Mouse (Mus musculus) neural tube, embryonic 13.5 days (tissue): ENCODE data around the gene Spon1. TPM values are rescaled to one million over a fixed set of nuclear protein-coding genes. Genes with fewer than 3 reads are reported as not detected.

Source experiments
- ATAC-seq: fragments of 200-750 bp; cut with Nextera tagmentation; 2 replicates; pipeline ENCODE4 v1.8.0; 2017; ENCODE audit warnings: low read depth, mild to moderate bottlenecking, moderate TSS enrichment, moderate library complexity
- H3K27ac ChIP-seq: fragments of 300-500 bp; sonication (generic); replicated peaks from 2 replicates; pipeline ENCODE4 v1.5.1; 2015; ENCODE audit warnings: moderate library complexity, mild to moderate bottlenecking, inconsistent platforms
- H3K27me3 ChIP-seq: fragments of 300-500 bp; sonication (generic); 2 replicates; pipeline ENCODE4 v1.6.1; 2015; ENCODE audit warnings: mild to moderate bottlenecking, inconsistent platforms
- H3K36me3 ChIP-seq: fragments of 300-500 bp; sonication (generic); 2 replicates; pipeline ENCODE4 v1.6.1; 2015; ENCODE audit warnings: mild to moderate bottlenecking, inconsistent platforms
- H3K4me1 ChIP-seq: fragments of 300-500 bp; sonication (generic); replicated peaks from 2 replicates; pipeline ENCODE4 v1.6.1; 2015; ENCODE audit warnings: inconsistent platforms
- H3K4me2 ChIP-seq: fragments of 300-500 bp; sonication (generic); 2 replicates; pipeline ENCODE4 v1.6.1; 2015; ENCODE audit warnings: inconsistent platforms, mild to moderate bottlenecking, moderate library complexity
- H3K4me3 ChIP-seq: fragments of 300-500 bp; sonication (generic); 2 replicates; pipeline ENCODE4 v1.5.1; 2015; ENCODE audit warnings: mild to moderate bottlenecking, inconsistent platforms
- H3K9ac ChIP-seq: fragments of 300-500 bp; sonication (generic); 2 replicates; pipeline ENCODE4 v1.6.1; 2015; ENCODE audit warnings: moderate library complexity, mild to moderate bottlenecking, inconsistent platforms
- H3K9me3 ChIP-seq: fragments of 300-500 bp; sonication (generic); 2 replicates; pipeline ENCODE4 v1.6.1; 2016; ENCODE audit warnings: inconsistent platforms
- WGBS: fragments of 180-500 bp; shearing (Covaris S2); methylation state at CpG from one replicate; pipeline ENCODE4 v1.1.7; 2015; 5-methylcytosine and 5-hydroxymethylcytosine counted together
- polyA plus RNA-seq: library from polyadenylated mRNA; unstranded; fragments of >200 nt; fragmentation: Nextera tagmentation; extraction: Ambion mirVana; gene quantifications from 2 replicates; pipeline ENCODE4 v1.2.1, GENCODE M21; 2015

Spon1 gene
- polyA plus RNA-seq, 1 experiment from 2014 or later: 93.0 TPM

- WGBS: 86% methylated on average over 4 of the region's 4 CpGs
- no peak for ATAC-seq
- no peaks in the 10 kb centered on the region for H3K36me3 ChIP-seq
These were observed 153.7 kb downstream of the Spon1 start for GRCm38 (mm10) chr7:113919505-113919904.

GRCm38 (mm10) chr7:113920056-113920455, 154.3 kb downstream of the Spon1 start:
- no peaks in the 10 kb centered on the region for H3K36me3 ChIP-seq
- no peak overlapping the region for H3K4me3 ChIP-seq
- no peak for ATAC-seq
- no peak overlapping the region for H3K9ac ChIP-seq
- no peak overlapping the region for H3K4me2 ChIP-seq
- H3K27me3 ChIP-seq: no peaks in the 10 kb centered on the region
- no peak overlapping the region for H3K27ac ChIP-seq
- WGBS: 84% methylated on average over 2 of the region's 2 CpGs
- H3K9me3 ChIP-seq: no peaks in the 10 kb centered on the region
- H3K4me1 ChIP-seq: no peaks in the 10 kb centered on the region

More at GRCm38 (mm10) chr7:113919505-113919904, 153.7 kb downstream of the Spon1 start:
- H3K27ac ChIP-seq: no peak overlapping the region
- no peak overlapping the region for H3K9ac ChIP-seq
- H3K4me1 ChIP-seq: no peaks in the 10 kb centered on the region
- no peaks in the 10 kb centered on the region for H3K9me3 ChIP-seq
- H3K4me2 ChIP-seq: no peak overlapping the region
- H3K27me3 ChIP-seq: no peaks in the 10 kb centered on the region
- H3K4me3 ChIP-seq: no peak overlapping the region

DNA sequence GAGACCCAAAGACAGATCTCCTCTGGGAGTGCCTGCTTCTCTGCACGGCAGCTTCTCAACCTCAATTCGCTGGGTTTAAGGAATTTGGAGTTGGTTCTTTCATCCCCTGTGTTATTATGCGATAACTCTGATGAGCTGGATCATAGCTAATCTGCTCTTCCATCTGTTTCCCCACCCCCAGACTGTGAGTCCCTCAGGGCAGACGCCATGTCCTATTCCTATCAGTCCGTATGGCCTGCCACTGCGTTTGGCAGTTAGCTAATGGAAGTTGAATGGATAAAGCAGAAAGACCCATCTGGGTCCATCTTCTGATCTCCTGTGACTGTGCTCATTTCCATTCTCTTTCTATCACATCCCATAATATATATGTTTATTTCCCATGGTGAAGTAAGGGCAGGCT, 158.8 kb downstream of the Spon1 start:
- Histone ChIP-seq H3K4me2 (no peak overlapping the region), H3K36me3 (no peaks in the 10 kb centered on the region), H3K4me1 (no peaks in the 10 kb centered on the region), H3K9me3 (no peaks in the 10 kb centered on the region), H3K27me3 (no peaks in the 10 kb centered on the region), H3K4me3 (no peak overlapping the region), H3K27ac (no peak overlapping the region), H3K9ac (no peak overlapping the region)
- no peak for ATAC-seq
- WGBS: 69% methylated on average over 6 of the region's 6 CpGs

GRCm38 (mm10) chr7:113950888-113951287, 185.1 kb downstream of the Spon1 start:
- no peak overlapping the region for H3K4me3 ChIP-seq
- peak overlapping the region; percentile 33; the same call in 1 of the 2 replicates for H3K27ac ChIP-seq
- WGBS: 81% methylated on average over 7 of the region's 7 CpGs
- H3K36me3 ChIP-seq: no peaks in the 10 kb centered on the region
- no peak overlapping the region for H3K4me2 ChIP-seq
- H3K9me3 ChIP-seq: no peaks in the 10 kb centered on the region
- peaks cover 19% of the 10 kb centered on the region; the same call in 1 of the 2 replicates for H3K4me1 ChIP-seq
- no peak overlapping the region for H3K9ac ChIP-seq
- ATAC-seq: no peak
- no peaks in the 10 kb centered on the region for H3K27me3 ChIP-seq

DNA sequence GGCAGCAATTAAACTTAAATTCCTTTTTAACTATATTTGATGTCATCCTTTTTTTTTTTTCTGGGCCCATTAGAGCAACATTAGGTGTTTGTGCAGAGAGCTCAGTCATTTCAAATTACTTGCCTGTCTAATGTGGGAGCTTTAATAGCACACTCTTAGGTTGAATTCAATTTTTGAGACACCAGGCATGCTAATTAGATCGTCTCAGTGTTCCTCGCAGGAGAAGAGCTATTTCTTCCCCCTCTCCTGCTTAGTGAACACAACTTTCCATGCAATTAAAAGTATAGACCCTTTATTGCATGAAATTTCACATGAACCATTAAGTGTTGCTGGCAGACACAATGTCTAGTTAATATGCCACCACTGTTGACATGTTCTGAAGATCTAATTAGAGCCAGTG, 189.6 kb downstream of the Spon1 start:
- Histone ChIP-seq H3K27ac (no peak overlapping the region), H3K4me1 (peaks cover 12% of the 10 kb centered on the region; the same call in 1 of the 2 replicates), H3K9me3 (no peaks in the 10 kb centered on the region), H3K4me2 (no peak overlapping the region), H3K27me3 (no peaks in the 10 kb centered on the region), H3K4me3 (no peak overlapping the region), H3K9ac (no peak overlapping the region), H3K36me3 (no peaks in the 10 kb centered on the region)
- 60% methylated on average over 2 of the region's 2 CpGs for WGBS
- ATAC-seq: no peak

DNA sequence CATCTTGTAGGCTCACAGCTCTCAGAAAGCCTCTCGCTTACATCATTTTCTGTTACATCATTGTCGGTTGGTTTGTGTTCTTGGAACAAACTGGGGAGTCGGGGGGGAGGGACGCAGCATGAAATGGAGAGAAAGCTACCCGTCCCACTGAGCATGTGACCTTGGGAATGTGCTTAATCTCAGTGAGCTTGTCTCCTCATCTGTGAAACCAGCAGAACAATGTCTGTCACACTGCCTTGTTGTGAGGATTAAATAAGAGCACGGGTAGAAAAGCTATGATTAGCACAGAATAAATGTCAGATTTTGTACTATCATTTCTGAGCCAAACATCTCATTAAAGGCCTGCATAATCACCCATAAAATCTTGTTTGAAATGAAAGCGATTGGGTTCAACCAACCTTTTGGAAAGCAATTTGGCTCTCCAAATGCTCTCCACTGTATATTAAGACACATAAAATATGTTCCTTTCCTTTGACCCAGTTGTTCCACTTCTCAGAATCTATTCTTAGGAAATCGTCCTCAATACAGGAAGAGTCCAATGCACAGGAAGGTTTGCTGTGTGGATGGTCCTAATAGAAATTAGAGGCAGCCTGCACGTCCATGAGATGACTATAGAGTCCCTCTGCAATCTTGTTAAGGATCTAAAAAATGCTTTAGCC, 195.2 kb downstream of the Spon1 start:
- Histone ChIP-seq H3K27ac (no peak overlapping the region), H3K27me3 (no peaks in the 10 kb centered on the region), H3K4me2 (no peak overlapping the region), H3K9me3 (no peaks in the 10 kb centered on the region), H3K4me3 (no peak overlapping the region), H3K36me3 (no peaks in the 10 kb centered on the region), H3K4me1 (no peaks in the 10 kb centered on the region), H3K9ac (no peak overlapping the region)
- no peak for ATAC-seq
- WGBS: 74% methylated on average over 9 of the region's 9 CpGs

- Histone ChIP-seq H3K36me3 (no peaks in the 10 kb centered on the region), H3K4me3 (no peak overlapping the region), H3K27me3 (no peaks in the 10 kb centered on the region), H3K27ac (no peak overlapping the region), H3K4me2 (no peak overlapping the region), H3K4me1 (no peaks in the 10 kb centered on the region), H3K9ac (no peak overlapping the region), H3K9me3 (no peaks in the 10 kb centered on the region)
- ATAC-seq: no peak
- WGBS: 69% methylated on average over 3 of the region's 3 CpGs
These were observed 195.7 kb downstream of the Spon1 start for GRCm38 (mm10) chr7:113961500-113961895.

DNA sequence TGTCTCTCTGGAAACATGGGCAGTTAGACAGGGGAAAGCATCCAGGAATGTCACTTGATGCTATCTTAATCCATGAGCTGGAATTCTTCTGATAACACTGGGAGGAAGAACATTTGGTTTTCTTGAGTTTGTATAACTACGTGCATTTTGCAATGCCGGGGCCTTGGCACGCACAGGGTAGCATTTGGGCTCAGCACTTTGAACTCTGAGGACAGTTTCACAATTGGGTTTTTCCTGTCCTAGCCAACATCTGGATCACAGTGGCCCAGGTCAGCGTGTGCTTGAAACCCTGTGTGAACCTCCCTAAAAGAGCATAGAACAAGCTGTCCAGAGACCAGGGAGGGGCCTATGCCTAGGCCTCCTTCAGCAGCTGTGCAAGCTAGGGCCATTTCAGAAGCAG, 196.3 kb downstream of the Spon1 start:
- no peak for ATAC-seq
- H3K9me3 ChIP-seq: no peaks in the 10 kb centered on the region
- H3K4me2 ChIP-seq: no peak overlapping the region
- WGBS: 91% methylated on average over 4 of the region's 4 CpGs
- H3K36me3 ChIP-seq: no peaks in the 10 kb centered on the region
- no peaks in the 10 kb centered on the region for H3K27me3 ChIP-seq
- no peaks in the 10 kb centered on the region for H3K4me1 ChIP-seq
- no peak overlapping the region for H3K9ac ChIP-seq
- H3K27ac ChIP-seq: no peak overlapping the region
- H3K4me3 ChIP-seq: no peak overlapping the region

DNA sequence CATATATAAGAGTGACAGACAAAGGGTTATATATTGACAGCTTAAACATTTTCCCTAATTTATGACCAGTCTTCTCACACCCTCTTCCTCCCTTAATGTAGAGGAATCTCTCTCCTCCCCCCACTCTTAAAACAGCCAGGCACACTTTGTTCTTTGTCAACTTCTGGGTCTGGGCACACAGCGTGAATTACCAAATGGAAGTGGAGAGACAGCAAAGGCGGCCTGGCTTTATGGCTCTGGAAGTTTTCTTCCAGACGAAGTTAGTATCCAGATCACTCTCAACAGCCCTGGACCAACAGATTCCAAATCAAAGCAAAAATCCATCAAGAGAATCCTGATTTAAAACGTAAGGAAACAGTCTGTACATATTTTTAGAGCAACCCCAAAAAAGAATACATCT, 198.0 kb downstream of the Spon1 start:
- no peaks in the 10 kb centered on the region for H3K27me3 ChIP-seq
- ATAC-seq: no peak
- no peak overlapping the region for H3K27ac ChIP-seq
- H3K9me3 ChIP-seq: no peaks in the 10 kb centered on the region
- WGBS: 51% methylated on average over 4 of the region's 4 CpGs
- H3K36me3 ChIP-seq: no peaks in the 10 kb centered on the region
- H3K9ac ChIP-seq: no peak overlapping the region
- no peak overlapping the region for H3K4me3 ChIP-seq
- H3K4me1 ChIP-seq: no peaks in the 10 kb centered on the region
- no peak overlapping the region for H3K4me2 ChIP-seq

DNA sequence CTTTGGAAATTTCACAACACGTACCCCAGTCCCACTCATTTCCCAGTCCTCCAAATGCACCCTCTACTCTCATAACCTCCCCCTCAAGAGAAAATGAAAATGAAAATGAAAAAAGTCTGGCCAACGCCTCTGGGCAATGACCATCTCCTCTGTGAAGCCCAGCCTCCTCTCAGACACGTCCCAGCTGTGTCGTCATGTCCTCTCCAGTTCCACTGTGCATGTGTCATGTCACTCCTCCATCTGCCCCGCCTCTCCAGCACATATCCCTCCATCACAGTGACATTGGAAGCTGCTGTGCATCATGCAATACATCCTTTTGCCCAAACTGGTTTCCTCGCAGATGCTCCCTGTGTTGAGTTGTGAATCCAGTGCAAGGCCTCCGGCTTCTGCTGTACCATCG, 199.8 kb downstream of the Spon1 start:
- WGBS: 85% methylated on average over 8 of the region's 8 CpGs
- no peak for ATAC-seq
- Histone ChIP-seq H3K4me2 (no peak overlapping the region), H3K27me3 (no peaks in the 10 kb centered on the region), H3K4me3 (no peak overlapping the region), H3K4me1 (no peaks in the 10 kb centered on the region), H3K36me3 (no peaks in the 10 kb centered on the region), H3K9ac (no peak overlapping the region), H3K27ac (no peak overlapping the region), H3K9me3 (no peaks in the 10 kb centered on the region)

- H3K4me3 ChIP-seq: no peak overlapping the region
- no peak overlapping the region for H3K27ac ChIP-seq
- no peak overlapping the region for H3K9ac ChIP-seq
- no peaks in the 10 kb centered on the region for H3K27me3 ChIP-seq
- H3K4me1 ChIP-seq: no peaks in the 10 kb centered on the region
- H3K36me3 ChIP-seq: no peaks in the 10 kb centered on the region
- H3K9me3 ChIP-seq: no peaks in the 10 kb centered on the region
- no peak for ATAC-seq
- H3K4me2 ChIP-seq: no peak overlapping the region
These were observed 203.4 kb downstream of the Spon1 start for GRCm38 (mm10) chr7:113969182-113969581.

DNA sequence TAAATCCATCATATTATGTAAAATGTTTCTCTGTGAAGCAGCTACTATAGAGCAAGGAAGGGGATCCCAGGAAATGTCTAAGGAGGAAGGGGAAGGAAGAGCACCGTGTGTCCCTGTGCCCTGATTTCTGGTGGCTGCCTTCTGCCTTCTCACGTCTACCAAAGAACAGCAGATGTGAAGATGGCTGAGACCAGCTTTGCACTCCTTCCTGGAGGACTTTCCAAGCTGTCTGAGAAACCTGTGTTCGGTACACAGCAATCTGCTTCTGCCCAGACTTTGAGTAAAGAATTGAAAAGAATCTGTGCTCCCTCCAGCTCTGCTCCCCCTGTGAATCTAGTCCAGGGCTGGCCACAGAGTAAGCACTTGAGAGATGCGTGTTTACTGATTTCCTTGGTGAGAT, 206.7 kb downstream of the Spon1 start:
- Histone ChIP-seq H3K9ac (no peak overlapping the region), H3K4me2 (no peak overlapping the region), H3K27ac (no peak overlapping the region), H3K36me3 (no peaks in the 10 kb centered on the region), H3K4me3 (no peak overlapping the region), H3K4me1 (no peaks in the 10 kb centered on the region), H3K27me3 (no peaks in the 10 kb centered on the region), H3K9me3 (no peaks in the 10 kb centered on the region)
- no peak for ATAC-seq
- 93% methylated on average over 4 of the region's 4 CpGs for WGBS

DNA sequence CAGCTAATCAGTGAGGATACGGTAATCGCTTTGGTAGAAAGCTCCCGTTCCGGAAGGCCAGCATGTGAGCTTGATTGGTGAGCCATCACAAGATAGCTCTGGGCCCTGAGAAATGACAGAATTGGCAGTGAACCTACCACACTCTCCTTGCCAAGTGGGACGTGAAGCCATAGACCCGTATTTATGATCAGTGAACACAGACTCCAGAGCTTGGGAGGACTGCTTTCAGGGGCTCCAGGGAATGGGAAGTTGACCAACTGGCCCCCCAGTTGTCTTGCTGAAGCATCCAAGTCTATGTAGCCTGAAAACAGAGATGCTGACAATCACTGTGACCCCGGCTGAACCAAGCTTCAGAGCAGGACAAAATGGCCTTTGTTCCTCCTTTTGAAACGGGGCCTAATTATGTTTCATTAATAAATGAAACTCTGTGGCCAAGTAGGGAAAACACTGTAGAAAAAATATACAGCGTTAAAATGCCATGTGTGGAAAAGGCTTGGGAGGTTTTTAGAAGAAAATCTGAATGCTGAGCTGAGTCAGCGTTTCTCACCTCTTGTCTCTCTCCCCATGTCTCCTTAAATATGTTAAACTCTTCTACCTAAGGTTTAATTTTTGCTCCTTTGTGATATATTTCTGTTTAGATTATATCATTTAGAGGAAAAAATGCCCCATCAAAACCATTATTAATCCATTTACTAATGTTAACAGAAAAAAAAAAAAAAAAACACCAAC, 220.8 kb downstream of the Spon1 start:
- Histone ChIP-seq H3K27ac (no peak overlapping the region), H3K4me2 (no peak overlapping the region), H3K9ac (no peak overlapping the region), H3K4me3 (no peak overlapping the region), H3K36me3 (no peaks in the 10 kb centered on the region), H3K9me3 (no peaks in the 10 kb centered on the region), H3K4me1 (no peaks in the 10 kb centered on the region), H3K27me3 (no peaks in the 10 kb centered on the region)
- 79% methylated on average over 10 of the region's 10 CpGs for WGBS
- ATAC-seq: no peak
